Mouse (Mus musculus) splenic B cell, adult 2 months (primary cell): ENCODE results near the gene D630039A03Rik.

Source experiments
- DNase-seq: peaks from one replicate; pipeline ENCODE4 v3.0.0-alpha.2; 2011; ENCODE audit warnings: low read depth, low spot score
- H3K27me3 ChIP-seq: 2 replicates; pipeline ENCODE4 v1.6.1; 2012; ENCODE audit warnings: mild to moderate bottlenecking, low read length, moderate library complexity, mixed read lengths; ENCODE audit not compliant: control insufficient read depth, poor library complexity, insufficient read depth, severe bottlenecking
- H3K36me3 ChIP-seq: 2 replicates; pipeline ENCODE4 v1.6.1; 2012; ENCODE audit warnings: mild to moderate bottlenecking, low read length, moderate library complexity, mixed read lengths; ENCODE audit not compliant: control insufficient read depth, poor library complexity, insufficient read depth, severe bottlenecking

Gene D630039A03Rik

DNA sequence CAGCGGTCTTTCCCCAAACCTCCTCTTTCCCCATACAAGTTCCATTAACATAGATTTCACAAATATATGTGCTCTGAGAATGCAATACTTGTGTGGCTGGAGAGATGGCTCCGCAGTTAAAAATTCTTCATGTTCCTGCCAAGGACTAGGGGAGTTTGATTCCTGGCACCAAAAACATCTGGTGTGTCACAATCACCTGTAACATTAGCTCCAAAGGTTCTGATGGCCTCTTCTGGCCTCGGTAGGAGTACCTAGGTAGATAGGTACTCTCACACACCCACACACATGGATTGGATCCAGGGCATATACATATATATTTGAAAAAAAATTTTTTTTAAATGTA, 29.2 kb downstream of the D630039A03Rik start:
- no peak for DNase-seq
- Histone ChIP-seq H3K27me3 (no peaks in the 10 kb centered on the region), H3K36me3 (no peaks in the 10 kb centered on the region)

DNA sequence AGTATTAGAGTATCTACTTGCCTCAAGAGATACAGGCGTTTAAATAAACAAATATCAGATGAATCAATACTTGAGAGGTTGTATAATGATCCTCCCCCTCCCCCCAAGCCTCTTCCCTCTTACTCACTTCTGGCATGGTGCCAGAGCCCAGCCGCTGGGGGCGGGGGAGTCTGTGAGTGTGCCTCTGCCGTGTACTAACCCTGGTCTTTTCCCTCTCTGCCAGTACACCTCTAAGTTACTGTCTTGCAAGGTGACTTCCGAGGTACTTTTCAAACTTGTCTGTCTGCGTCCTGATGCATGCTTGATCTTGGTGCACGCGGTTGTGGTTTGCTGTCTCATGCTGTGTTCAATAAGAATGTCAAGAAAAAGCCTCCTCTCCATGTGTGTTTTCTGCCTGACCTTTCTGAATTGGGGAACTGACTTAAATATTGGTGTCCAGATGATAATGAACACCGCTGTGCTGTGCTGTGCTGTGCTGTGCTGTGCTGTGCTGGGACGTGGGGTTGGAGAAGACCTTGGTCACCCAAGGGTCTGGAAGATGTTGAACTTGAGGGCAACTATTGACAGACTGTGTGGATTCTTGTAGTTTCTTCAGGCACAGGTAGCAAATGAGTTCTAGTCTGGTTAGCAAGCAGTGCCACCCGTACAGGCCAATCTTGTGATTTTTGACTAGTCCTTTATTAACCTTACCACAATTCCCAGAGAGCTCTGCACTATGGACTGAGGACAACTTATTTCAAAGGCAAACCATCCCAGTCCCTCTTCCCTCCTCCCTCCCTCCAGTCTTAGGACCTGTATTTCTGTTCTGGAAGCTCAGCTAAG, 29.8 kb downstream of the D630039A03Rik start:
- peak; percentile 33 for DNase-seq
- H3K27me3 ChIP-seq, result no peaks in the 10 kb centered on the region
- no peaks in the 10 kb centered on the region for H3K36me3 ChIP-seq

DNA sequence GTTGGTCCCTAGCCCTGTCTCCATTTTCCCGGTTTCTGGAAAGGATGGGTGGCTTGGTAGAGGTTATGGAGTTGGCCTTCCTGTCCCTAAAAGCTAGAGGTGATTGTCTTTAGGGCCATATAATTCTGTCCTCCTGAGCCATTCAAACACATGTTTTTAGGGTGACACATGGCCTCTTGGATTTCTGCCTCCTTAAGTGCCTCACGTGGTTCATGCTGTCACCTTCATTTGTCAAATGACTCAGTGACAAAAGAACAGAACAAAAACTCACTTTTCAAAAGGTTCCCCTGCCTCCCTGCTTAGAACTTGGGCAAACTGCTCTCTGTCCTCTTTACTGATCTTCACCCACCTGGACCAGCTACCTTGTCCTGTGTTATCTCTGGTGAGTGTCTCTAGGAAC, 30.9 kb downstream of the D630039A03Rik start:
- no peak for DNase-seq
- no peaks in the 10 kb centered on the region for H3K27me3 ChIP-seq
- H3K36me3 ChIP-seq, result no peaks in the 10 kb centered on the region

DNA sequence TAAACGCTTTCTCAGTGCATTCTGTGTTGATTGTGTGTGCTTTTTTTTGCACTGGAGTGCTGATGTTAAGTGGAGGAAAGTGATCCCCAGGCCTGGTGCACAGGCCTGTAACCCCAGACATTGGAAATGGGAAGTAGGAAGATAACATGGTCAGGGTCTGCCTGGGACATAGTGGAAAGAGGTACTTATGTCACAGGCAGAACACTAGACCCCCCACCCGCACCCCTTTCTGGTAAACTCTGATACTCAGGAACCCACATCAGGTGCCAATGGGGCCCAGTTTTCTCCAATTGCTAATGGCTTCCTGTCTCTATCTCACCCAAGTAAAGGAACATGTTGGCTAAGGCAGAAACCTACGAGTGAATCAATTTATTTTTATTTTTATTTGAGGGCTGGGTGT, 31.6 kb downstream of the D630039A03Rik start:
- no peak for DNase-seq
- Histone ChIP-seq H3K36me3 (no peaks in the 10 kb centered on the region), H3K27me3 (no peaks in the 10 kb centered on the region)

DNA sequence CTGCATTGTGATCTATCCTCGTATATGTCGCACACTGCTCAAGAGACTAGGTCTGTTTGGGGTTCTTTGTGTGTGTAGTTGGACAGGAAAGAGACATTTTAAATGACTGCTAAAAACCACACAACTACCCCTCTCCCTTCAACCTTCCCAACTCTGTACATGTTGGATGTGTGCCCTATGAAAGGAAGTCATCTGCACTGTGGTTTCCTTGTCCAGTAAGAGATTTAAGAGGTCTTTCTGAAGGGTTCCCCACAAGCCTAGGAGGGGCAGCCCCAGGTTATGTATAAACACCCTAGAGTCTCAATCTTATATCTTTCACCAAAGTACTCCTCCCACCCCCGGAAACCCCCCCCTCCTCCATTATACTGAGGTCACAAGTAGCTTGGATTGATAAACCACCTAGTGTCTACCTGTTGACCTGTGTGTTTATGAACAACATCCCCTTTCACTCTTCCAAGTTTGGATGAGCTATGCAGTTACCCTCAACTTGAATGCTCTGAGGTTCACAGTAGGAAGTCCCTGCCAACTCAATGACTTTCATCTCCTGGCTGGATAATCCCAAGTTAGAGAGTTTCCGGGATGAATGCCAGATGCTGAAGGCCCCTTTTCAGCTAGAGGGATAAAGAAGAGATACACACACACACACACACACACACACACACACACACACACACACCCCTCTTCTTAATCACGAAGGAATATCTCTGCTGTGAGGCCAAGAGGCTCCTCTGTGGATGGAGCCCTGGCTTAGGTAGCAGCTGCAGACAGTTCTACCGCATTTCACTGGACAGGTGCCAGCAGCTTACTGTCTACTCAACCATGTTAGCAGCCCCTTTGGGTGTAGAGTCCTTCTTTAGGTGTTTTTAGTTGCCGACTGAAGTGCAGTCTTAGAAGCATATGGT, 32.3 kb downstream of the D630039A03Rik start:
- Histone ChIP-seq H3K36me3 (no peaks in the 10 kb centered on the region), H3K27me3 (no peaks in the 10 kb centered on the region)
- peak; percentile 54 for DNase-seq

DNA sequence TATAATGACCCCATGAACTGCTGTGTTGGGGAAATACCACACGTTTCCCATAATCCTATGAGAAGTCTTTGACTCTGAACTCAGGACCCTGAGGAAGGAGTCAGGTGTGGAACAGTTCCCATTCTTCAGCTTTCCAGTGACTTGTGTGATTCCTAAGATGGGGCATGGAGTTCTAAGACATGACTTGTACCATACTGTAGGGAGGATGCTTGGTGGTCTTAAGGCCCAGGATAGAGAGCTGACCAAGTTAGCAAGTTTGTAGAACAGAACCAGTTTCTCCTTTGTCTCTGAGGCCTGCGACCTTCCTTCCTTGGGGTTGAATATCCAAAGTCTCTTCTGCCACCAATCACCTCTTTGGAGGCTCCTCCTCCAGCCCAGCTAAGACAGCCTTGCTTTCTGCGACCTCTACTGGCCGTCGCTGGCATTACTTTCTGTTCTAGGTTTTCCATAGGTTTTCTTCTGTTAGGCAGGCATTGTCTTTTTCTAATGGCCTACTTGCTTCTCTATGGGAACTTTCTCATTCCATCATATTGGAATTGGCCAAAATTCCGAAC, 36.2 kb downstream of the D630039A03Rik start:
- Histone ChIP-seq H3K36me3 (no peaks in the 10 kb centered on the region), H3K27me3 (no peaks in the 10 kb centered on the region)
- peak; percentile 84 for DNase-seq

DNA sequence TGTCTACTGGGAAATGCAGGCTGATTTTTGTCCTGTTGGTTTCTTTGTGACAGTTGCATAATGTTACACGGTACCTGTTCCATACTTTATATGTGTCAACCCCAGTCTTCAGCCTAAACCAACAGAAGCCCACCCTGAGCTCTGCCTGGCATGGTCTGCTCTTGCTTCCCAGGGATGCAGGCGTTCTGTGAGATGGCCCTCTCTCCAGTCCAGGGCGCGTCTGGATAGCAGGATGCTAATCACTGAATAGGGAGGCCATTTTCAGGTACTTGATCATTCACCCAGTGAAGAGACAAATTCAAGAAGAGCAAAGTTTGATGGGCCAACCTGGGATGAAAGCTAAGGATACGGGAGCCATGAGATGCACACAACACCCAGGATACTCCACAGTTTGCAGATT, 37.0 kb downstream of the D630039A03Rik start:
- Histone ChIP-seq H3K27me3 (no peaks in the 10 kb centered on the region), H3K36me3 (no peaks in the 10 kb centered on the region)
- no peak for DNase-seq

DNA sequence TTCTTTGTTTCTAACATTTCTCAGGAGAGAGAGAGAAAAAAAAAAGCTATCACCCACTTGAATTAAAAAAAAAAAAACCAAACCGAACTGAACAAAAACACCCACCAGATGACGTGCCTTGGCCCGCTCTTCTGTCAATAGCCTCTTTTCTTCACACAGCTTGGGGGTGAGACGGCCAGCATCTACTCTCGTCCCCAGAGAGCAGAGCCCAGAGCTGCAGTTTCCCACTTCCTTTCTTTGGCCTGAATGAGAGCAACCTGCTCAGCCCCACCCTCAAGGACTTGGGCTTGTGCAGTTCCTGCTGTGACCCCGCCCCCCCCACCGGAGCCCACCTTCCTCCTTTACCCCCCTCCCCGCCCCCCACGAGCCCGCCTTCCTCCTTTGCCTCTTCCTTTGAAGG, 48.6 kb downstream of the D630039A03Rik start:
- H3K27me3 ChIP-seq, result no peaks in the 10 kb centered on the region
- H3K36me3 ChIP-seq, result no peaks in the 10 kb centered on the region
- peak; percentile 83 for DNase-seq

DNA sequence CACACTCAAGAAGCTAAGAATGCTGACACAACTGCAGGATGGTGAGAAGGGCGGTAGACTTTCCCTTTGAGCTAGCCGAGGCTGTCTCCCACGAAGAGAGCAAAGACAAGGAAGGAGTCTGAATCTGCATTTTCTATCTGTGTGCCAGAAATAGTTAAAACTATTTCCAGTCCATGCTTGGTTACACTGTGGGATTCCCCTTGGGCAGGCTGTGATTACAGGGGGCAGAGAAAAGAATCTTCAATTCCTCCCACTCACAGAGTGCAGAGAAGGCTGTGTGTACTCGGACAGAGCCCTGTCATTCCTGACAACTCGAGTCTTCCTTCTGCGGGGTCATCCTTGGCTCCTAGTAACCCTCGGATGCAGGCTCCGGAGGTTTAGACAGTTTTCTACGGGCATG, 49.1 kb downstream of the D630039A03Rik start:
- peak; percentile 47 for DNase-seq
- Histone ChIP-seq H3K27me3 (no peaks in the 10 kb centered on the region), H3K36me3 (no peaks in the 10 kb centered on the region)

DNA sequence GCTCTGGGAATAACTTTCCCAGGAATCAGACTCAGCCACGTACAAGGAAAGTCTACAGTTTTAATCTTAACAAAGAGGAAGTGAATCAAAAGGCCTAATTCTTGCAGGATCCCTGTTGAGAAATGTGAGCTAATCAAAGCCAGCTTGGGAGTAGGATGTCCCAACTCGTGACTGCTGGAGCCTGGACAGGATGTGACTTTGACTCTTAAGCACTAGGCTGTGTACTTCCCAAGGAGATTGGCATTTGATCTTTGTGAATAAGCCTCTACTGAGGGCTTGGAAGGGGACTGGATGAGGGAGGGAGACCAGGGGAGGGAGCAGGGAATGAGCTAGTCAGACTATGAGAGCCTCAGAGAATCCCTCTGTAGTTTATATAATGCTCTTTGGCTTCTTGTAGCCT, 50.0 kb downstream of the D630039A03Rik start:
- no peaks in the 10 kb centered on the region for H3K36me3 ChIP-seq
- DNase-seq, result no peak
- H3K27me3 ChIP-seq, result no peaks in the 10 kb centered on the region

DNA sequence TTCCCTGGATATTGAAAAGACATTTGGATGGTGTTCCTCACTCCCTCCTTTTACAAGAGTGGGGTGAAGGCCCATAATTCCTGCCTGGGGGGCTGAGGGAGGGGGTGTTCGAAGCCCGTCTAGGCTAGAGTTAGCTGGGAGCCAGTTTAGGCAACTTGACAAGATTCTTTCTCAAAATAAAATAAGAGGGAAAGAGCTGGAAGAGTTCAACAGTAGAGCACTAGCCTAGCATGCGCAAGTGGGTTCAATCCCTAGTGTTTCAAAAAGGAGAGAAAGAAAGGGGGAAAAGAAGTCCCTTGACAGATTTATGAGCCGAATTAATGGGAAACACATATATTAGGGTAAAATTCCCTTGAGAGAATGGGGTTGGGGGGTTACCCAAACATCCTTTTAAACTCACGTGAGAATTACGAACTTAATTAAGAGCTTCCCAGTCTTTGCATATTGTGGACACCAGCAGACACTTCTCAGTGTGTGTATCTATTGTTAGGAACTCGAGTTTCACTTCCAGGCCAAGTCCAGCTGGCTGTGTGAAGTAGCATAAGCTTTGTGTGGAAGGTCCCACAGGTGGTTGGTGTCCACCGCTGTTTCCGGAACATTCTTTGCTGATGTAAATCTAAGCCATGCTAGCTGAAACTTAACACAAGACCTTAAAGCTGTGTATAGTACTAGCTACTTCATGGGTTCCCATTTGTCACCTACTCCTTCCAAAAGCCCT, 53.7 kb downstream of the D630039A03Rik start:
- DNase-seq, result peak; percentile 84
- Histone ChIP-seq H3K27me3 (no peaks in the 10 kb centered on the region), H3K36me3 (no peaks in the 10 kb centered on the region; the same call in 1 of the 2 replicates)

DNA sequence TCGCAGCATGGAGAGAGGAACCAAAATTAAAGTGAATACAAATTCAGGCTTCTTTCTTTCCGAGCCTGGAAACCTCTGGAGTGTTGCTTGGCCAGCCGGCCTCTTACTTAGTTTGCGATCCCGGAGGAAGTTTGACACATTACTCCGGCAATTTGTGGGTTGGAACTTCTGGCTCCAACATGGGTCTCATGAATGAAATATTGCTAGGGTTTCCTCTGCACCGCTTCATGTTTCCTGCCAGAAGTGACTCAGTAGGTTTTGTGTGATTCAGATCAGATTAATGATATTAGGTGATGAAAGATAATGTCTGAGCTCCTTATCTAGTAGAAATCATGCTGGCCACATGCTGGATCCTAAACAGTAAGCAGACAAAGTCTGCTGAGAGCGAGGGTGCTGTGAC, 54.2 kb downstream of the D630039A03Rik start:
- Histone ChIP-seq H3K36me3 (no peaks in the 10 kb centered on the region; the same call in 1 of the 2 replicates), H3K27me3 (no peaks in the 10 kb centered on the region)
- no peak for DNase-seq

DNA sequence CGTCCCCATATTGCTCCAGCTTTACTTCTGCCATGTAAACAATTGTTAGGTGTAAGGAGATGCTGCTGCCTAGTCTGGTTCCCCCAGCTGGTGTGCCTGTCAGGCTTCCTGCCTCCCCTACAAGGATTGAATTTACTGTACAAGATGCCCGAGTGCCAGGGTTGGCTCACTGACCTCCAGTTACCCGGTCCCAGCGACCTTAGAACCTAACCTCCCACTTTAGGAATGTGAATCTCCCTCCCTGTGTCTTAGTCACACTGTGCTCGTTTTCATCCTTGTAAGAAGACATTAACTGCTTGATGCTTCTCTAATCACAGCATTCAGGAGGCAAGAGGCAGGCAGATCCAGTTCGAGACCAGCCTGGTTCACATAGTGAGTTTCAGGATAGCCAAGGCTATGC, 54.9 kb downstream of the D630039A03Rik start:
- Histone ChIP-seq H3K27me3 (no peaks in the 10 kb centered on the region), H3K36me3 (no peaks in the 10 kb centered on the region; the same call in 1 of the 2 replicates)
- no peak for DNase-seq

DNA sequence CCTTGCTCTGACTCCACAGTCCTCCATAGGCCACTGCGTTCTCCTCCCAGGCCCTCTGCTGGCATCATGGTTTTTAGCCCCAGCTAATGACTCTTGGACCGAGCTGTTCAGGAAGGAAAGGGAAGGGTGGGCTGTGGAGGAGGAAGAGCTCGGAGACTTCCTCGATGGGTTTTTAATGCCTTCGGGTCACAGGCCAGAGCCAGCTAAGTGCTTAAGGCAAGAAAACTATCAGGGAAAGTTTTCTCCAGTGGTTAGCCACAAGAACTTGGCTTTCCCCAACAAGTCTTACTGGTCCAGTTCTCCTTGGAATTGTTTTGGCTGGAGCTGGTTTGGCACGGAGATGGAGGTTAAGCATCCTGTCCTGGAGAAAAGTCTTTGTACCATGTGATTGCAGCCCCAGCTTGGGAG, 55.9 kb downstream of the D630039A03Rik start:
- no peak for DNase-seq
- no peaks in the 10 kb centered on the region; the same call in 1 of the 2 replicates for H3K36me3 ChIP-seq

More for the DNA sequence above, 55.9 kb downstream of the D630039A03Rik start:
- no peaks in the 10 kb centered on the region for H3K27me3 ChIP-seq
